Mouse (Mus musculus) spleen, adult 2 months (tissue): ENCODE results near the gene Gpr161.

ENCODE experiments used
- CTCF ChIP-seq: fragments of 200-500 bp; IDR thresholded peaks from 2 replicates; pipeline ENCODE4 v1.5.1; 2011; ENCODE audit warnings: mild to moderate bottlenecking, inconsistent platforms; ENCODE audit not compliant: insufficient read depth, insufficient read length, insufficient replicate concordance; ENCODE audit errors: extremely low read depth
- POLR2A ChIP-seq: fragments of 200-500 bp; IDR thresholded peaks from 2 replicates; pipeline ENCODE4 v1.6.1; 2011; ENCODE audit warnings: low read depth, low read length, inconsistent platforms

DNA sequence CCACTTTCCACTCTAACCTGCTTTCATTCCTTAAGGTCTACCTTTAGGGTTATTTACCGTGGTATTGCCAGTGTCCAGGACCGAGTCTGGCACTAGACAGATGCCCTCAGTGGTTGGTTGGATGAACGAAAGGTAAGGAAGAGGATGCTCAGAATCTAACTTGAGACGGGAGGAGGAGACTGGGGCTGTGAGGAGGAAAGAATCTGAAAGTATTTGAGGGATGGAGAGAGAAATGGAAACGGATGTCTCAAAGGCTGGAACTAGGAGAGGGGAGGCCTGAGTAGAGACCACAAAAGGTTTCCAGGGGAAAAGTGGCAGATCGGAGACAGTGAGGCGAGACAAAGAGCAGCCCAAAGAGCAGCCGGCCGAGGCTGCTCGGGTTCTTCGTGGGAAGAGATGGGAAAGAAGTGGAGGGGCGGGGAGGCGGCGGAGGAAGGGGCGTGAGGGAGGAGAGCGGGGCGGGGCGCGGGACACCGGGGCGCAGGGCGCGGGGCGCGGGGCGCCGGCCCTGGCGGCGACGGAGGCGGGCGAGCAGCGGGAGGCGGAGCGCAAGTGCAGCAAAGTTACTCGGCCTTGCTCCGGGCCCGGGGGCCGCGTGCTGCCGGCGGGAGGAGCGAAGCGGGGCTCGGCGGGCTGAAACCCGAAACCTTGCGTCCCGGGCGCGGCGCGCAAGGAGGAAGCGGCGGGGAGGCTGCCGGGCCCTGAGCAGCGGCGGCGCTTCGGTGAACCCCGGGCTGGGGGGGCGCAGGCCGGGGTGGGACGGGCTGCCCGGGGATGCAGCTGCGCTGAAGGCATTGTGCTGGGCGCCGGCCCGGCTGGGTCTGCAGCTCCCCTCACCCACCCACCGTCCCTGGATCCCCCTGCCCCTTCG, 14.0 kb upstream of the Gpr161 start:
- no peak for TF ChIP-seq POLR2A
- no peak for TF ChIP-seq CTCF
